Mouse (Mus musculus) left cerebral cortex, adult 8-10 months (tissue): Measurements from ENCODE around the gene Etnk1. TPM values are rescaled to one million over a fixed set of nuclear protein-coding genes. Genes with fewer than 3 reads are reported as not detected.

ENCODE experiments used
- DNase-seq, 2 experiments: peaks; one replicate each; pipeline ENCODE4 v3.0.0; 2022; ENCODE audit warnings: low spot score in 2 of 2
- total RNA-seq, 4 experiments: library from RNA; stranded (reverse); gene quantifications; 2 replicates each; pipeline ENCODE4 v1.2.4; 2022

Gene Etnk1
- total RNA-seq, 4 experiments from 2014 or later = 175 to 192 (median 181) TPM

- DNase-seq = no peak
These were observed 41.9 kb downstream of the Etnk1 start for GRCm38 (mm10) chr6:143208880-143209279.

- no peak for DNase-seq
These were observed 45.7 kb downstream of the Etnk1 start for GRCm38 (mm10) chr6:143212766-143213165.

DNA sequence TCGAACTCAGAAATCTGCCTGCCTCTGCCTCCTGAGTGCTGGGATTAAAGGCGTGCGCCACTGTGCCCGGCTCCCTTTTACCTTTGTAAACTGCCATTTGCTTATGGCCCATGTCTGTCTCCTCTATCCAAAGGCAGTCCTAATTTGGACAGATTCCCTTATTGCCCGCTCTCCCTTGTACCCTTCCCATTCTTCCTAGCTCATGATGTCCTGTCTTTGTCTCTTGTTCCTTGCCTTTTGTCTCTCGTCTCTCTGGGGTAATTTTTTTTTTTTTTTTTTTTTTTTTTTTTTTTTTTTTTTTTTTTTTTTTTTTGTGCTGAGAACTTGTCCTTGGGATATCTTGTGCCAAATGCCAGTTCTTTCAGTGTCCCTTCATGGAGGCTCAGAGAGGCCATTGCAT, 46.4 kb downstream of the Etnk1 start:
- DNase-seq = no peak

DNA sequence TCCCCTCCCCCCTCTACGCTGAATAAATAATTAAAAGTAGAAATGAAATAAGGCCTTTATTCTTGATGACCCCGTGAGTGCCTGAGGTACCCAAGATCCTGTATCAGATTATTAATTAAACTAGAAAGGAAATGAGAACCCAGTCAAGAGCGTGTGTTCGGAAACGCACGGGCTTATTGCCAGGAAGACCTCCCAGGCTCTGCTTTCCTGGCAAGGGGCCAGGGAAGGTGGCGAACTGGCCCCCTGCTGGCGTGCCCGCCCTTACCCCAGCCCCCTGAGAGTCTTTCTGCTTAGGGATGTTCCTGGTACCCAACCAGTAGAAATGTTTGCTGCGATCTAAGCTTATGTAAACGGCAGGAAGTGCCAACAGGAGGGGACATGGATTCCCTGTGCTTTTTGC, 49.2 kb downstream of the Etnk1 start:
- DNase-seq = no peak

GRCm38 (mm10) chr6:143219347-143219746, 52.3 kb downstream of the Etnk1 start:
- DNase-seq = peak in 1 of 2 experiments; percentile 30

GRCm38 (mm10) chr6:143221245-143221644, 54.2 kb downstream of the Etnk1 start:
- DNase-seq = no peak

- DNase-seq = no peak
These were observed 57.0 kb downstream of the Etnk1 start for GRCm38 (mm10) chr6:143224057-143224456.

GRCm38 (mm10) chr6:143224885-143225284, 57.9 kb downstream of the Etnk1 start:
- no peak for DNase-seq

DNA sequence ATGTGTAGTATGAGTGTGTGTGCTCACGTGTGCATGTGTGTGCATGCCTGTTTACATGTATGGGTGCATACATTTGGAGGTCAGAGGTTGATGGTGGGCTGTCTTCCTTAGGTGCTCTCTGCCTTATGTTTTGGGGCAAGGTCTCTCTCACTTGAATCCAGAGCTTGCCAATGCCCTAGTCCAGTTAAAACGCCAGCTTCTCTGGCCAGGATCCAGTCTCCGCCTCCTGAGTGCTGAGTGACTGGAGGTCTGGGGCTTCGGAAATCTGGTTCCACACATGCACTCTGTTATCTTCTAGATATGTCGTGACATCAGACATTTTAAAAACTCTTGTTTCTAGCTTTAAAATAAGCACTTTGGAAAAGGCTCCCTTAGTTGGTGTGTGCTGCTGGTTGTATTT, 61.7 kb downstream of the Etnk1 start:
- no peak for DNase-seq

- no peak for DNase-seq
These were observed 62.9 kb downstream of the Etnk1 start for GRCm38 (mm10) chr6:143229906-143230305.

- peak in 1 of 2 experiments; percentile 21 for DNase-seq
These were observed 63.9 kb downstream of the Etnk1 start for GRCm38 (mm10) chr6:143230888-143231287.

GRCm38 (mm10) chr6:143232718-143233117, 65.7 kb downstream of the Etnk1 start:
- no peak for DNase-seq

GRCm38 (mm10) chr6:143234868-143235267, 67.8 kb downstream of the Etnk1 start:
- no peak for DNase-seq

DNA sequence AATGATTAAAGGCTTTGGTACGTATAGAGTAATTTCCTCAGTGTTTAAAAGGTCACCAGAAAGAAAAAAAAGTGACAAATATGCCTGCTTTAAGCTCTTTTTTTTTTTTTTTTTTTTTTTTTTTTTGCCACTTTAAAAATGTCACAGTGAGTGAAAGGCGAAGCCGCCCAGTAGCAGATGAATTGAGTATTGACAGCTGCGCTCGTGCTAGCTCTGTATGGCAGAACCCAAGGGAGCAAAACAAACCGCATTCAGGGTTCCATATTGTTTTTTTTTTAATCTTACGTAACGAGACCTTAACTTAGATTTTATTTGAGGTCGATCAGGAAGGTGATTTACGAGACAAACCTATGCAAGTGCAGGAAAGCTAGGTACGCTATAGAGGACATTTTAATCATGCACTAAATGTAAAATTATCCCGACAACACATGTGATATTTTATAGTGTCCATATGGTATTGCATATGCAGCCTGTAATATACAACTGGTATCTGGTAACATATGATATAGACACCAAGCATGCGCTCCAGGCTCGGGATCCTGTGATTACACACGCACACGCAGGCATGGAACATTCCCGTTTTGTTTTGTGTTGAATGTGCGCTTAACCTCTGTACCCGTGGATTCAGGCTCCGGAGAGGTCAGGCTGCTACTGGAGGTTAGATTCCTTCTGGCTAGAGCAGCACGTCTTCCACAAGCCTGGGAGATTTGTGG, 72.5 kb downstream of the Etnk1 start:
- no peak for DNase-seq

DNA sequence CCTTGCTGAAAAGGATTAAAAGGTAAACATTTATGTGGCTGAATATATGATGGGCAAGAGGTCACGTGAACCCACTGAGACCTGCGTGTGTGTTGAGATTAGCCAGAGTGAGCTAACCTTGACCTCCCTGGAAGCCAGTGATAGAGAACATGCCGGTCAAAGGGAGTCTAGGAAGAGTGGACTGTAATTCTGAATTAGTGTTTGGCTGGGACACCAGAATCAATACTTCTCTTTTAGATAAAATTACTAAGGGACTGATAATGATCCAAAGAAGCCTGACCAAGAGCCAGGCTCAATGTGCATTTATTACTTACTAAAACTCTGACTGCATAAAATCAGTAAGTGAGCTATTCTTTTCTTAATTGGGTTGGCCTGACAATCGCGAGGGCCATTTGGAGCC, 76.2 kb downstream of the Etnk1 start:
- DNase-seq = no peak

DNA sequence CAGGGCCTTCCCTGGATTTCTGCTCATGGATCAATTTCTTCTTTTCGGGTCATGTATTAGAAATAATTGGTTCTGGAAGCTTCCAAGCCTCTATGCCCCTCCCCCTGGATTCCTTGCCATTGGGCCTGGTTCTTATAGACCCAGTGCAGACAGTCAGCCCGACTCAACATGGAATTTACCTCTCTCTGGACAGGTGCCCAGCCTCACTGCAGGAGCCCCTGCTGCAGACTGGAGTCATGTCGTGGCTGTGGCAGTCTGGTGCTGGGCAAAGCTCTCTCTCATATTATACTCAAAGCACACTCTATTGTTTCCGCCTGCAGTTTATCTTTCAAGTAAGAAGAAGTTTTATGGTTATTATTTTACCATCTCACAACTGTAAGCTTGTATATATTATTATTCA, 90.9 kb downstream of the Etnk1 start:
- no peak for DNase-seq

DNA sequence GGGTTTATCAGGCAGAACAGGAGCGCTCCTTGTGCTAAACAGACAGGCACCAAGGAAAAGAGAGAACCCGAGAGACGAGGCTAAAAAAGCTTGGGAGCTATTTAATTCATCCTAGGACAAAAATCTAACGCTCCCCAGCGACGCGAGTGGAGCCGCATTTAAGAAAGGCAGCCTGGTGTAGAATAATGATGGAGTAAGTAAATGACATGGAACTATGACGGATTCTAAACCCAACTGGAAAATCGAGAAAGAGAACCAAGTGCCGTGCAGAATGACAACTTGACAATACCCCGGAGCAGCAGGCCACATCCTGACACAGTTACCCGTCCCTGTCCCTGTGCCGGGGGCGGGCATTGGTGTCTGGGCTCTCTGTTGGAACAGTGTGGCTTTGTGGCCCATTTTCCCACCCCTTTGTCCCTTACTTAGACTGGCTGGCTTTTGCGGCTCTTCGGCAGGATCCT, 92.2 kb downstream of the Etnk1 start:
- DNase-seq = peak in 1 of 2 experiments; percentile 16

- no peak for DNase-seq
These were observed 93.0 kb downstream of the Etnk1 start for GRCm38 (mm10) chr6:143259870-143260559.

DNA sequence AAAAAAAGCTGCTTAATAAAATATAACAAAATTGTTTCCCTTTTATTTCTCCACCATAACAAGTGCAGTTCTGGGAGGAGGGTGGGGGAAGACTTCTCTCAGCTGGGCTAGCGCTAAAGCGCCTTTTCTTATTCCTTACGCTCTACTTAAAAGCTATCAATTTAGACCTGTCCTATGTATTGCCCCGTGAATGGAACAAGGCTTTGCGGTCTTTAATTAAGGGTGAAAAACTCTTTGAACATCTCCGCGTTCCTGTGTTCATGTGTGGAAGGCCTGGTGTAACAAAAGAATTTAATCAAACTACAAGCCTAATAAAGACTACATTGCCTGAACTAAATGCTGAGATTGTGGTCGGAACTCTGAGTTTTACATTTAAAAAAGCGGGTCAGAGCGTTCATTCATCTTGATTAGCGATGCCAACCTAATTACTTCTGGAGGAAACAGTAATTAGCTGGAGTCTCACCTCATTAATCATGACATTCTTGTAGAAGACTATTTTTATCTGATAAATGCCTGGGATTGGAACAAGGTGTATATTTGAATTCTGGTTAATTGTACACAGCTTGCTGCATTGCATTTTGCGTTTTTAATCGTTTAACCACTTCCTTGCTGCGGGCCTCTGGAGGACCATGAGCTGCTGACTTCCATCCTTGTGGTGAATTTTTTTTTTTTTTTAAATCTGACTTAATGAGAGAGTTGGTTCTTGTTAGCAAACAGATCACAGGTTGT, 93.7 kb downstream of the Etnk1 start:
- DNase-seq = no peak

GRCm38 (mm10) chr6:143261289-143261665, 94.3 kb downstream of the Etnk1 start:
- no peak for DNase-seq

- peak in 1 of 2 experiments; percentile 18 for DNase-seq
These were observed 98.5 kb downstream of the Etnk1 start for GRCm38 (mm10) chr6:143265482-143265881.

GRCm38 (mm10) chr6:143279222-143279621, 112.2 kb downstream of the Etnk1 start:
- DNase-seq = no peak
